Mouse (Mus musculus): Measurements from ENCODE around the gene Skap1.
"Not testable (repeated sequence)": the region's sequence is repeated elsewhere in the genome, so short reads cannot be mapped to it uniquely, and the experiment has no call there.

The Skap1 gene

GRCm38 (mm10) chr11:96760042-96760441, 295.6 kb downstream of the Skap1 start:
- DNase-seq, result no peak

GRCm38 (mm10) chr11:96761984-96762383, 297.6 kb downstream of the Skap1 start:
- peak; percentile 39 for DNase-seq

- no peak for DNase-seq
Measured at GRCm38 (mm10) chr11:96762742-96763470, 298.5 kb downstream of the Skap1 start.

- DNase-seq, result no peak
Measured at GRCm38 (mm10) chr11:96764511-96765350, 300.3 kb downstream of the Skap1 start.

- DNase-seq, result no peak
Measured at GRCm38 (mm10) chr11:96765645-96766044, 301.3 kb downstream of the Skap1 start.

GRCm38 (mm10) chr11:96766555-96766954, 302.2 kb downstream of the Skap1 start:
- no peak for DNase-seq

- DNase-seq, result no peak
Measured at GRCm38 (mm10) chr11:96767096-96767495, 302.7 kb downstream of the Skap1 start.

GRCm38 (mm10) chr11:96768240-96768639, 303.8 kb downstream of the Skap1 start:
- no peak for DNase-seq

GRCm38 (mm10) chr11:96771274-96771975, 307.0 kb downstream of the Skap1 start:
- no peak for DNase-seq

- DNase-seq, result no peak
Measured at GRCm38 (mm10) chr11:96772413-96772812, 308.0 kb downstream of the Skap1 start.

GRCm38 (mm10) chr11:96774536-96774935, 310.1 kb downstream of the Skap1 start:
- no peak for DNase-seq

GRCm38 (mm10) chr11:96775063-96775462, 310.7 kb downstream of the Skap1 start:
- no peak for DNase-seq

GRCm38 (mm10) chr11:96775665-96776064, 311.3 kb downstream of the Skap1 start:
- DNase-seq, result no peak

- no peak for DNase-seq
Measured at GRCm38 (mm10) chr11:96776068-96776467, 311.7 kb downstream of the Skap1 start.

- DNase-seq, result peak; percentile 99
Measured at GRCm38 (mm10) chr11:96776968-96777962, 312.9 kb downstream of the Skap1 start, which contains the start of gene Snx11. Snx11 (minus strand) TSS chr11:96777559.

- not testable (repeated sequence) for DNase-seq
Measured at GRCm38 (mm10) chr11:96778061-96778627, 313.8 kb downstream of the Skap1 start.

- no peak for DNase-seq
Measured at GRCm38 (mm10) chr11:96780306-96780705, 315.9 kb downstream of the Skap1 start.

GRCm38 (mm10) chr11:96781425-96781824, 317.0 kb downstream of the Skap1 start:
- no peak for DNase-seq

- DNase-seq, result not testable (repeated sequence)
Measured at GRCm38 (mm10) chr11:96784847-96785246, 320.5 kb downstream of the Skap1 start.

GRCm38 (mm10) chr11:96786731-96787450, 322.5 kb downstream of the Skap1 start:
- DNase-seq, result no peak

All from right cerebral cortex, postnatal 25 days (tissue).